Mouse (Mus musculus) left cerebral cortex, adult 18-20 months (tissue): ENCODE data around the gene Dusp12. TPM values are rescaled to one million over a fixed set of nuclear protein-coding genes. Genes with fewer than 3 reads are reported as not detected.

Source experiments
- total RNA-seq, 2 experiments: library from RNA; stranded (reverse); gene quantifications; 2 replicates each; pipeline ENCODE4 v1.2.3; 2021

Gene Dusp12
- total RNA-seq, 2 experiments from 2014 or later: 15.1 to 16.7 TPM

Other genes starting within 250 kb of the Dusp12 start
- gene Olfml2b, start 241.0 kb downstream of the Dusp12 start, total RNA-seq: 1 to 10 TPM; 2.2 to 3.1 TPM
- 10 to 100 TPM; 47.1 to 50.7 TPM for gene Atf6, start 17.8 kb downstream of the Dusp12 start, total RNA-seq
- gene Gm26620, start 475 bp downstream of the Dusp12 start, total RNA-seq: under 1 TPM; 0.45 to 0.79 TPM
- gene Fcrlb, start 27.4 kb upstream of the Dusp12 start, total RNA-seq: under 1 TPM; 0.45 to 0.77 TPM
- not detected for gene Fcrla, start 42.0 kb upstream of the Dusp12 start, total RNA-seq
- 1 to 10 TPM; 4.5 to 5.3 TPM for gene Fcgr2b, start 91.0 kb upstream of the Dusp12 start, total RNA-seq
- not detected for gene Fcgr4, start 133.4 kb upstream of the Dusp12 start, total RNA-seq
- gene Fcgr3, start 179.4 kb upstream of the Dusp12 start, total RNA-seq: 10 to 100 TPM; 11.1 to 13.2 TPM
- under 1 TPM in 1 of 2 experiments, not detected in 1; 0.79 TPM for gene Cfap126, start 228.4 kb upstream of the Dusp12 start, total RNA-seq